Mouse (Mus musculus) adrenal gland, adult 8-10 months (tissue): ENCODE data around the gene Ppm1h. TPM values are rescaled to one million over a fixed set of nuclear protein-coding genes. Genes with fewer than 3 reads are reported as not detected.

ENCODE experiments used
- DNase-seq: peaks from one replicate; pipeline ENCODE4 v3.0.0; 2022
- total RNA-seq, 4 experiments: library from RNA; stranded (reverse); gene quantifications; 2 replicates each; pipeline ENCODE4 v1.2.4; 2022

Gene Ppm1h
- total RNA-seq, 4 experiments from 2014 or later = 20.7 to 25.8 (median 24.2) TPM

DNA sequence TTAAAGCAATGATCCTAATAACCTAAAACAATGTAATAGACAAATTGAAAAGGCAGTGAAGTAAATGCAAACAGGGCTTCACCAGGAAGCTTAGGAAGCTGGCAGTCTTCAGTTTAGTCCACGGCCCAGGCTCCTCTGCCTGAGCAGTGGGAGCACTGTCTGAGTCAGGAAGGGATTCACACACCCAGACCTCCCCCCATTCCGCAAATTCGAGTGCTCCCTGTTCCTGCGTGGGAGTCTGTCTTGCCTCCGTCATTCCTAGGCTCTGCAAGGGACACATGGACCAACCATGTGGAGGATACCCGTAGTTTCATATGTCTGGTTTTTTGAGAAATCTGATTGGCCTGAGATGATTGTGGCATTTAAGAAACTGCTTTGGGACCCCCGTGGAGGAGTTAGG, 67.6 kb downstream of the Ppm1h start:
- DNase-seq = no peak

DNA sequence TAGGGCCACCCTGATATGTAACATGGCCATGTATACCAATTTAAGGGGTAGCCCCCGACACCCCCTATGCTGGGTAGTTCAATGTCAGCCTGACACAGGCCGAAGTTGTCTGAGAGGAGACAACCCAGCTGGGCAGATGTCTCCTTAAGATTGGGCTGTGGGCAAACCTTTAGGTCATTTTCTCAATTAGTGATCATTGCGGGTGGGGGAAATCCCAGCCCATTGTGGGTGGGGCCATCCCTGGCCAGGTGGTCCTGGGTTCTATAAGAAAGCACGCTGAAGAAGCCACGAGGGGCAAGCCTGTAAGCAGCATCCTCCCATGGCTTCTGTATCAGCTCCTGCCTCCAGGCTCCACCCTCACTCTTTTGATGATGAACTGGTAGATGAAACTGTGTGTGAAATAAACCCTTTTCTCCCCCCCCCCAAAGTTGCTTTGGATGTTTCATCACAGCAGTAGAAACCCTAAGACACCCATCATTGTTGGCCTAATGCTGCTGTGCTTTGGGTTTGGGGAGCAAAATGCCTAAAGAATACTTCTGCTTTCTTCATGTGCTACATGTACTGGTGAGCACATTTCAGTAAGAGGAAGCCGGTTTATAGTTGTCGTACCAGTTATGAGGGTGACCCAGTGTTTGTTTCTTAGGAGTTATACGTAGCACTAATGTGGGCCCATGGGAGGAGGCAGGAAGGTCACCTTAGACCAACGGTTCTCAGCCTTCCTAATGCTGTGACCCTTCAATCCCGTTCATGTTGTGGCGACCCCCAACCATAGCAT, 68.8 kb downstream of the Ppm1h start:
- no peak for DNase-seq

DNA sequence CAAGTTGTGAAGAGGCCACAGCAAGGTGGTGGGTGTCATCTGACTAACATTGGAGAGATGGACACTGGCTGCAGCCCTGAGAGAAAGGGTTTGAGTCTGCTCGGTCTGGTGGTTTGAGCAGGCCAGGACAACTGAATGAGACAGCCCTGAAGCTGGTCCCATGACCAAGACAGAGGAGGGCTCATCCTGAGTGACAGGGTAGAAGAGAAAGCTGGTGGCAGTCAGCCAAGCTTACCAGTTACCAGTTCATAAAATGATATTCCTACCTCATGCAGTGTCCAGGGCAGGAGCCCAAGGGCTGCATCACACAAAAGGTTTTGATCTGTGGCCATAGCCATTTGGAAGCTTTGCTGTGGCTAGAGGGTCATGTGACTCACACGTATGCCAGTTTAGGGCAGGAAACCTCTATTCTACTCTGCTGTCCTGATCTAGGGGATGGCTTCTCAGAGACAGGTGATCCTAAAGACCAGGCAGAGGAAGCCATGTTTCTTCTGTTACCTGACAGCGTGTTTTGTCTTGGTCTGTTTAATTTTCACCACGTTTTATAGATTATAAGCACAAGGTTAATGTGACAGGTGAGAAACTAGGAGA, 69.9 kb downstream of the Ppm1h start:
- no peak for DNase-seq

DNA sequence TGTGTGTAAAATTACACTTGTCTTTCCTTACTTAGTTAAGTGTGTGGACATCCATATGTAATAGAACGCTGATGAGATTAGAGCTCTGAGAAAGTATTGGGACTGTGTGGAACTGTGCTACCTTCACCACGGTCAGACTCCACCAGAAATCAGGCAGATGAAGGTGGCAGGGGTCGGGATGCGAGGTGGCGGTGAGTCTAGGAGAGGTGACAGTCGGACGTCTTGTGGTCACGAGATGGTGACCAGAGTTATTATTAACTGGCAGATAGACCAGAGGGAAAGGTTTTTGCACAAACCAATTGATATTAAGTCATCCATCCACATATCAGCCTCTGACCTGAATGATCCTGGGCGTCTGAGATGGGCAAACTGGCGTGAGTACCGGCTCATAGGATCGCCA, 70.5 kb downstream of the Ppm1h start:
- no peak for DNase-seq

DNA sequence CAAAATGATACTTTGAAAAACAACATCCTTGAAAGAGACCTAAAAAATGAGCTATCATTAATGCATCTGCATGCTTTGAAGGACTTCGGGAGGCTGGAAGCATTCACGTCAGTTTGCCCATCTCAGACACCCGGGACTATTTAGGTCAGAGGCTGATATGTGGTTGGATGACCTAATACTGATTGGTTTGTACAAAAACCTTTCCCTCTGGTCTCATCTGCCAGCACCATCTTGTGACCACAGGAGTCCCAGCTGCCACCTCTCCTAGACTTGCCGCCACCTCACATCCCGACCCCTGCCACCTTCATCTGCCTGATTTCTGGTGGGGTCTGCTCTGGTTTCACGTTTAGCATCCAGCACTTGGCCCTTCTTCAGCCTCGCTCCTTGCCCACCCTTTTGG, 71.3 kb downstream of the Ppm1h start:
- no peak for DNase-seq

DNA sequence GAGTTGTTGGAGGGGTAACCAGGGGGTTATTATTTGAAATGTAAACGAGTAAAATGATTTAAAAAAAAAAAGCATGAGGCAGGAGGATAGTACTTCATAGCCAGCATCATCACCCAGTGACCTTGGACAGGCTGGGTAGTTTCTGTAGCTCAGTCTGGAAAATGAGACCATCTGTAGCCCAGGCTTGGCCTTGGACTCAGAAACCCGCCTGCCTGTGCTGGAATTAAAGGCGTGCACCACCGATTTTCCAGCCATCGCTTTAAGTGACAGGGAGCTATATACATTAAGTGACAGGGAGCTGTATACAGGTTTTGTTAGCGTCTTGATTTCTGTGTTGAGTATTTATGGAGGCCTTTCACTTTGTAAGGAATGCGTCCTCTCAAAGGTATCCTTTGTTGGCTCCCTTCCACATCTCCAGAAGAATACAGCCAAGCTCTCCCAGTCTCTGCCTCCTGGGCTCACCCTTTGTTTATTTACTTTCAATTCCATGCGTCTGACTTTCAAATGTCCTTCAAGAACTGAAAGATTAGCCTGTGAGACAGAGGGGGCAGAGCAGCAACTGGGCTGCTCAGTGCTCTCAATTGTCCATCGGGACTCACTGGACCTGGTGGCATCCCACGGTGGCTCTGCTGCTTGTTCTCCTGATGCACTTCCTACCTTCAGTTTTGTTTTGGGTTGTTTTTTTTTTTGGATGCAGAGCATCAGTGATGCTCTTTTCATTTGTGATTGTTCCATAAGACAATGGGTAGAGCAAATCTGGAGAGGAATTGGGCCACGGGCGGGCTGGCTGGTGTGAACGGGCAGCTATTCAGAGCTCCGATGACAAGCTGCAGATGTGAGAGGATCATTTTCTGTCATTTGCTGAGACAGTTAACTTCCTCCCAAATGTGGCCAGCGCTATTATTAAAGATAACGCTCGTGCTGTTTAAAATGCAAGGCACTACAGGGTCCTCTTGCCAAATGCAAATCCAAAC, 74.7 kb downstream of the Ppm1h start:
- DNase-seq = no peak

DNA sequence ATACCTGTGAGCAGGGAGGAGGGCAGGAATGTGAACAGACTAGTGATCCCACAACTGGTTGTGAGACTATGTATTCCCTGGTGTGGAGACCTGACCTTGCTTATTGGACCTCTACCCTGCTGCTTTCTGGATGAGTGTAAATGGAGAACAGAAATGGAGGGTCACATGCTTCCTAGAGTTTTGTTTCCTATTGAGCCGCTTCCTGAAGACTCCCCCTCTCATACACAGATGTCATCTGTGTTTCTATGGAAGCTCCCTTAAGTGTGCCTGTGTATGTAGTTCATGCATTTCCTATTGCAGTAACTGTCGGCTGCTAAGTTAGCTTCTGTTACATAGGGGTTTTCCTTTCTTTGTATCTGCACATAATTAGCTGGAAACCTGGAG, 75.4 kb downstream of the Ppm1h start:
- no peak for DNase-seq

DNA sequence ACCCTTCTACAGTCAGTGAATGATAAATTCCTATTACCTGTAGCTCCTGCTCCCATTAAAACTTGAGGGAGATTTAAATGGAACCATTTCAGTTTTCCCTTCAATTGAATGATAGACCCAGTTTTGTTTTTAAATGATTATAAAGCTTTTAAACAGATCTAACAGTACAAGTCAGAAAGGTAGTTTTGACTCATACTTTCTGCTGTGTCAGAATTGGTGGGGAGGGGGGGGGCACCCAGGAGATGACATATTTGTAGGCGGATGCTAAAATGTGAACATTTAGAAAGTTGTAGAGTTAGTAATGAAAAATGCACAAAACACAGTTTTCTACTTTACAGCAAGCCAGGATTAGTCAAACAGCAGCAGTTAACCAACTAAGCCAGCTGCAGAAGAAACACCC, 76.4 kb downstream of the Ppm1h start:
- DNase-seq = no peak

DNA sequence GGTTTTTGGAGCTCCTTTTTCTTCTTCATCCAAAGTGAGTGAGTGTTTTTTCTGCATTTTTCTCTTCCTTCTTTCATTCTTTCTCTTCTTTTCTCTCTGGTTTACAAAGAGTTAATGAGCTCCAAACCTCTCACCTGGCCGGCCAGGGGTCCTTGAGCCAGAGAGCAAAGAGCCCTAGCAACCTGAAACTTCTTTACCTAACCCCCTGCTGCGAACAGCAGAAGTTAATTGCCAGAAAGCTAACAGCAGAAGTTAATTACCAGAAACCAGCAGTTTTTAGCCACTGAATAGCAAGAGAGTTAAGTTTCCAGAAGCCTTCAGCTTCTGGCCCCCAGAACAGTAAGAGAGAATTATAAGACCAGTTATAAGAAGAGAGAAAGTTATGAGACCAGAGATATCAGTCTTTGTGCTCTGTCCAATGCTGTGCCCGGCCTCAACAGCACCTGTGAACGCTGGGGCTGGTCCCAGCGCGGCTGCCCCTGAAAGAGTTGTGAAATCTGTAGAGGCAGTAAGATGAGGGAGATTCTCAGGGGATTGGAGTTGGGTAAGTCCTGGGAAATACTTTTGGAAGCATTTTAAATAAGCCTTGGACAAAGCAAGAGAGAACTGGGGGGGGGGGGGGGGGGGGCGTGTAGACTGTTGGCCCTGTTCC, 78.4 kb downstream of the Ppm1h start:
- DNase-seq = no peak

DNA sequence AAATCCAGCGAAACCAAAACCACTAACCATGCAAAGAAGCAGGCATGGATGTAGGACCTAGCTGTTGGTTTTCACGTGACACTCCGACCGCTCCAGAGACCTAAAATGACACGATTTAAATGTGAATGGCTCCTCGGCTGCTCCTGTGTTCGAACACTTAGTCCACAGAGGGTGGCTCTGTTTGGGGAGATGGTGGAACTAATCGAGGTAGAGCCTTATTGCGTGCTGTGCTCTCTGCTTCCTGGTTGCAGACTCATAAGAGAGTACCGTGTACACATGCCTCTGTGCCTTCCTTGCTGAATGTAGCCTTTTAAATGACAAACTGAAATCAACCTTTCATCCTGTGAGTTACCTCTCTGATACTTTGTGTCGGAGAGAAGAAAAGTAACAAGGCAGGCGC, 79.2 kb downstream of the Ppm1h start:
- no peak for DNase-seq

DNA sequence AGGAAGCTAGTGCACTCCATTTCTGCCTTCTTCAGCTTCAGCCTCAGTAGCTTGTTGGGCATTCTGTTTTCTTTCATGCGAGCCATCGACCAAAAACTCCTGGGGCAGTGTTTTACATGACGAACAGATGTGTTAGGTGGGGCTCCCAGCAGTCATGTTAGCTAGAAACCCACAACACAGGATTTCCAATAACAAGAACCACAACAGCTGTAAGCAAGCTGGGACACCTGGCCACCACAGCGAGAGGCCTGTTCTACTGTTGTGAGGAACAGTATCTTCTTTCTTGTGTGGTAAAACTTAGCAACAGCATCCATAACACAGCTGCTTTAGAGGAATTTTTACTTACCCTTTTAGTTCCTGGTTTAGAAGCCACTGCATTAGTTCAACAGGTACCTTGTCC, 79.8 kb downstream of the Ppm1h start:
- no peak for DNase-seq

DNA sequence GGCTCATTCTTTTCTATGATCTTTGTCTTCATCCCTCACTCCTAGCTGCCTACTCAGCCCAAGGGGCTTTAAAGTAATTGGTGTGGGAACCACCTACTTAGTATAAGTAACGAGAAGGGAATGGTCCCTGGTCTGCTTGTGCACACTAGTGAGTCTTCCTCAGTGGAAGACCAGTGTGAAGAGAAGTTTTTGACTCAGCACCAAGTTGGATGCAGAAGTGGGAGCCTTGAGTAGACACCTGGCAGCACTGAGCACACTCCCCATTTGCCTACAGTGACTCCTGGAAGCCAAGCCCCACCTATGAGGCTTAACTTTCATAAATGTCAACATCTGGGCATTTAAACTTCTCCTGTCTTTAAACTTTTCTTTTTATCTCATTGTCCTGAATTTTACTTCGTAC, 81.2 kb downstream of the Ppm1h start:
- DNase-seq = no peak

DNA sequence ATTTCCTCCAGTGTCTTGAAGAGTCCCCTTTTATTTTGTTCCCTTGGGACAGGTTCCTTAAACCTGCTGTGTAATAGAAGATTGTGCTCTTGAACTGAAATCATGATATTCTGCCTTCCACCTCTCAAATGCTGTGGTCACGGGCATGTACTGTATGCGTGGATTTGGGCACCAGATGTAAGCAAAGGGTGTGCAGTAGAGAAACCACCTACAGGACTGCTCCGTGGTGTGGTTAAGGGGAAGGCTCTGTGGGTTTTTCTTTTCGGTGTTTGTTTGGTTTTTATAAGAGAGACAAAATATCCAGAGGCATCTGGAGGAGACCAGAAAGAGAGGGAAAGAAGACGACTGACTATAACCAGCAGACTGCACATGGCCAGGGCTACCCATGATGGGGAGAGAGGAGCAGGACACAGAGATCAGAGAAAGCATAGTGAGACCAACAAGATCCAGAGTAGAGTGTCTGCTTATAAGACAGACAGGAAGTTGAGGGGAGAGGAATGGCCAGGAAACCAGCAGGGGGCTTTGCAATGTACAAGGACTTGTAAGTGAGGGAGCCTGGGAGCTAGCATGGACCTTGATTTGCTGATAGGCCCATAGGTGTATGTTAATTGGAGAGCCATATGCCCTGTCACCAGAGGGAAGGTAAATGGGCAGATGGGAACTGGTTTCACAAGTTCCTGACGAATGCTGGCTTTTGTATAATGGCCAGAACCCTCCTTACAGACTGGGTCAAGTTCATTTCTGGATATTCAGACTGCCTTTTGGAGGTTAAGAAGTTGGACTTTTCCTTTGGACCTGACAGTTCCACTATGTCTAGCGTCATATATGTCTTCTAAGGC, 82.1 kb downstream of the Ppm1h start:
- no peak for DNase-seq

DNA sequence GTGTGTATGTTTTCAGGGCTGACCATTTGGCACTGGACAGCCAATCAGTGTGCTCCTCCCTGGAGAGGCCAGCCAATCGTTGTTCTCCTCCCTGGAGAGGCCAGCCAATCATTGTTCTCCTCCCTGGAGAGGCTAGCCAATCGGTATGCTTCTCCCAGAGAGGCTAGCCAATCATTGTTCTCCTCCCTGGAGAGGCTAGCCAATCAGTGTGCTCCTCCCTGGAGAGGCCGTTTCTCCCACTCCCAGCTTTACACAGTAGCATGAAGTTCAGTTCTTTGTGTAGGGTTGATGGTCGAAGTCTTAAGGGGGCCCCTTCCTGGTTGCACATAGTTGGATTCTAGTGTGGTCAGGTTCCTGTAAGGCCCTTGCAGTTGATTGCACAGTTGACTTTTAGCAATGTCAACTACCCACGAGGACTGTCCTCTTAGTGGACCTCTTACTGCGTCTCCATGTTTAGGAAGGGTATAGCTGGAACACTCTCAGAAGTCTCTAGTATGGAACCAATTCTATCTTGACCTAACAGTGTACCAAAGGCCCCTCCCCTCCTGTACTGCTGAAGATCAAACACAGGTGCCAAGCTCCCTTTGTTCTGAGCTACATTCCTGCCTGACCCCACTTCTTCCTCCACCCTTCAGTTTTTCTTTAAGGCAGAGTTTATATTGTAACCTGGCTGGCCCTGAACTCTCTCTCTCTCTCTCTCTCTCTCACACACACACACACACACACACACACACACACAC, 84.4 kb downstream of the Ppm1h start:
- DNase-seq = no peak

DNA sequence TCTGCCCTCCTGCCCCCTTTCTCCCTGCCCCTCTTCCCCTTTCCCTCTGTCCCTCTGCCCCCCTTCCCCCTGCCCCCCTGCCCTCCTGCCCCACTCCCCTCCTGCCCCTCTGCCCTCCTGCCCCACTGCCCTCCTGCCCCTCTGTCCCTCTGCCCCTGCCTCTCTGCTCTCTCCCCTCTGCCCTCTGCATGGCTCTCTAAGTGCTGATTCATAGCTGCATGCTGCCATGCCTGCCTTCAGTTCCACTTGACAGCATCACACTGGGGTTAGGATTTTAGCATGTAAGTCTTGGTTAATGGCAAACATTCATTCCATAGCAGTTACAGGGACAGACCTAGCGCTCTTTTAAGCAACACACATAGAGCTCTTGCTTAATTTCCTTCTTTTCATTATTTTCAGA, 85.0 kb downstream of the Ppm1h start:
- DNase-seq = no peak

DNA sequence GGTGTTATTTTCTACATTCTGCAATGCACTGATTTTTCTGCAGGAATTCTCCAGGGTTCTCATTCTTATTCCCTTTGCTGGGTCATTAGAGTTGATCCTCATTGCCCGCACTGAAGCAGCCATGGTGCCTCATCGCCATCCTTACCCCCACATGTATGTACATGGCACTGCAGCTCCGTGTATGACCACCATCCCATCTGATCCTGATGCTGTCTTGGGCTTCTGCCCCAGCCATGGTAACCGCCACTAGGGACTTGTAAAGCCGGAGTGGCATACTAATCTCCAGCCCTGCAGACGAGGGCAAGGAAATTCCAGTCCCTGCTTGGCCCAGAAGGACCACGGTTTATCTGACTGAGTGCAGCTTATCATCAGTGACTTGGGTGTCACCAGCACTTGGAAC, 86.1 kb downstream of the Ppm1h start:
- no peak for DNase-seq

DNA sequence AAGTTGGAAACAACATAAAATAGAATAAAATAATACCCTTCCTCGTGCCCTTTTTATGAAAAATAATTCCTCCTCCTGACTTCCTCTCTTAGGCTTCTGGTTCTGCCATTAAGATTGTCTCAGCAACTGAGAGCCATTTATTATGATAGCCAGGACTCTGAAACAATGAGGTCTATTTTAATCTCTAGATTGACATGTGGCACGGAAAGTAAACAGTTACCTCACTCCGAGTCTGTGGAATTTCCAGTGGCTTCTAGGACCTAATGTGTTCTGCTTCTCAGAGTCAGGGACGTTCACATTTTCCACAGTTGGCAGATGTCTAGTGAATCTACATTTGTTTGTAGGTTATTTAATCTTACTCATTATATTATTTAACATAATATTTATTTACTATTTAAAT, 87.0 kb downstream of the Ppm1h start:
- DNase-seq = no peak

DNA sequence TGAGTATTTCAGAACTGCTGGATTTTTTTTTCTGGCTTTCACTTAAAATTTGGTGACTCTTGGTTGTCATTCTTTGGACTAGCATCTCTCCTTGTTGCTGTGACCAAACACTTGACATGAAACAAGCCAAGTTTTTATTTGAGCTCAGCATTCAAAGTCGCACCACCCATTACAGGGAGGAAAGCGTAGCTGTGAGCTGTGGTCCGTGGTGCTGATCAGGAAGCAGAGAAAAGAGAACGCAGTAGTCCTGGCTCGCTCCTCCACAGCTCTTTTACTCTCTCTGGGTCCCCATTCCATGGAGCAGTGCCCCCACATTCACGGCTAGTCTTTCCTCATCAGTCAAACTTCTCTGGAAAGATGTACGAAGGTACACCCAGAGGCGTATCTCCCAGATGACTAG, 87.4 kb downstream of the Ppm1h start:
- DNase-seq = no peak

DNA sequence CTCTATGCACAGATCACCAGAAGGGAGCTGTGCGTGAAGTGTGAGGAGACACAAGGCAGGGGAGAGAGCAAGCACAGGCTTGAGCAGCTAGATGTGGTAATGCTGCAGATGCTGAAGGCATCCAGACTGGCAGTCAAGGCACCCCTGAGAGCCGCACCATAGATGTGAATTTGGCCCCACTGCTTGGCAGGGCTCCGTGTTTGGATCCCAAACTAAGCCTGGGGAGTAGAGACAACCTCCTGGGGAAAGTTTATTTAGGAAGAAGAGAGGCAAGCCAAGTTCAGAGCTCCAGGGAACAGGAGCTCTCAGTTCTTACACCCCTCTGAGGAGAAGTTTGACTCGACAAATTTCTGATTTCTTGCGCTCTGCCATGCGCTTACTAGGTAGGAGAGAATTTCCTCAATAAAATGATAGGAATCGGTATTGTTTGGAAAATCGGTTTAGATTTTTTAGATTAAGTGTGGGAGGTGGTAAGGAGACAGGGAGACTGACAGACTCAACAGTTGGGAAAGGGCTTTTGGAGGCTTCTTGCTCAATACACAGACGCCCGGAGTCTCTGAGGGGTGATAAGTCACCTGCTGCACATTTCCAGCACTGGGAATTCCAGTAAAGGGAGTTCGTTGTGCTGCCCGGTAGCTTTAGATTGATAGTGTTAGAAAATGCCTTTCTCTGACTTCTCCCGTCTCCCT, 89.8 kb downstream of the Ppm1h start:
- DNase-seq = no peak

DNA sequence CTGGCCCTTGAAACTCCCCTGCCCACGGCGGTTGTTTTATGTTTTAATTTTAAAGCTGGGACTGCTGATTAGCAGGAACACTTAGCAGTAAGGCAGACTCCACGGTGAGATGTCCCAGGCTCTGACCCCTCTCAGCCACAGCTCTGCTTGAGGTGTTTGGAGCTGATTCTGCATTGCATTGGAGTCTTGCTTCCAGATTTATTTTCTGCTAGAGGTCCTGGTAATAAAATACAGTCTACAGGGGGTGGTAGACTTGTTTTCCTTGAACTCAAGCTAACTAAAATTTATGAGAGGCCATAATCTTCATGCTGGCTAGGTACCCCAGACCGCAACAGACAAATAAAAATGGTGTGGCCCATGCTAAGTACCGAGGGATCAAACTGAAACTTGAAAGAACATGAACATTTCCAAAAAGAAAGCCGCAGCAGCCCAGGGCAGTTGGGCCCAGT, 90.4 kb downstream of the Ppm1h start:
- DNase-seq = no peak

DNA sequence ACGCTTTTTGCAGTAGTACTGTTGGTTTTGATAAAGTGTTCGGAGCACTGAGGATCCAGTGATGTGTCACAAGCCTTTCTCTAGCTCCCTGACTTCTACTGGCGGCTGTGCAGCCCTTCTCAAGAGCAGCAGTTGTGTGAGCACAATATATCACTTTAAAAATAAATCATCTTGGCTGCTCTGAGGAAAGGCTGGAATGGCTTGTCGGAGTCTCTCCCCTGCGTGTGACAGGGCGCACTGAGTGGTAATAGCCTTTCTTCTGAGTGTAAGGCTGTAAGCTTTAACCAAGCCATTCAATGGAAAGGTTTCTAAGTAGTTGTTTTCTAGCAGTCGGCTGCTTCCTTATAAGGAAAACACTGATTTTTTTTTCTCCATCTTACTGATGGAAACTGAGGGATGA, 91.8 kb downstream of the Ppm1h start:
- DNase-seq = no peak
